Mouse (Mus musculus) myocyte (in vitro differentiated cells): ENCODE results near the gene Tmc6. TPM values are rescaled to one million over a fixed set of nuclear protein-coding genes. Genes with fewer than 3 reads are reported as not detected.

Experiments used
- H3K27me3 ChIP-seq: one replicate; pipeline ENCODE4 v1.6.1; 2011; ENCODE audit not compliant: control insufficient read depth, insufficient read depth, insufficient read length
- H3K36me3 ChIP-seq: one replicate; pipeline ENCODE4 v1.6.1; 2011; ENCODE audit not compliant: control insufficient read depth, insufficient read depth
- H3K4me2 ChIP-seq: one replicate; pipeline ENCODE4 v1.6.1; 2011; ENCODE audit warnings: low read depth, control low read depth
- H3K4me3 ChIP-seq: one replicate; pipeline ENCODE4 v1.5.1; 2011; ENCODE audit warnings: mild to moderate bottlenecking, control low read depth, moderate library complexity
- H3K79me2 ChIP-seq: one replicate; pipeline ENCODE4 v1.6.1; 2011; ENCODE audit not compliant: control insufficient read depth, insufficient read depth
- H3ac ChIP-seq: one replicate; pipeline ENCODE4 v1.6.1; 2011; ENCODE audit not compliant: control insufficient read depth, insufficient read length
- CEBPB ChIP-seq: IDR thresholded peaks from 2 replicates; pipeline ENCODE4 v1.6.1; 2011; ENCODE audit warnings: mild to moderate bottlenecking, moderate library complexity; ENCODE audit not compliant: poor library complexity, insufficient read depth, severe bottlenecking
- E2F4 ChIP-seq: IDR thresholded peaks from one replicate; pipeline ENCODE4 v1.6.1; 2011; ENCODE audit warnings: mild to moderate bottlenecking, control low read depth, moderate library complexity; ENCODE audit not compliant: insufficient read depth
- MAX ChIP-seq: IDR thresholded peaks from one replicate; pipeline ENCODE4 v1.6.1; 2011; ENCODE audit warnings: low read depth, mild to moderate bottlenecking, control low read depth
- MYOD1 ChIP-seq, 3 experiments: IDR thresholded peaks; one replicate each; pipeline ENCODE4 v1.6.1; 2011; ENCODE audit warnings: control low read depth in 2 of 3, low read depth in 2 of 3, mild to moderate bottlenecking in 2 of 3, moderate library complexity in 1 of 3; ENCODE audit not compliant: insufficient read length in 2 of 3, control insufficient read depth in 1 of 3
- MYOG ChIP-seq, 3 experiments: IDR thresholded peaks; one replicate each; pipeline ENCODE4 v1.6.1; 2011; ENCODE audit warnings: control low read depth in 2 of 3, low read depth in 2 of 3, mild to moderate bottlenecking in 2 of 3; ENCODE audit not compliant: insufficient read length in 2 of 3, control insufficient read depth in 1 of 3, insufficient read depth in 1 of 3
- POLR2A ChIP-seq: IDR thresholded peaks from one replicate; pipeline ENCODE4 v1.6.1; 2011; ENCODE audit warnings: low read depth, mild to moderate bottlenecking, control low read depth, moderate library complexity; ENCODE audit not compliant: insufficient read length
- POLR2AphosphoS2 ChIP-seq: IDR thresholded peaks from one replicate; pipeline ENCODE4 v1.6.1; 2011; ENCODE audit warnings: low read depth, control low read depth; ENCODE audit not compliant: insufficient read length
- REST ChIP-seq: IDR thresholded peaks from one replicate; pipeline ENCODE4 v1.6.1; 2011; ENCODE audit warnings: mild to moderate bottlenecking, control low read depth, moderate library complexity; ENCODE audit not compliant: insufficient read depth, insufficient read length
- SRF ChIP-seq: IDR thresholded peaks from one replicate; pipeline ENCODE4 v1.6.1; 2011; ENCODE audit warnings: low read depth; ENCODE audit not compliant: control insufficient read depth, insufficient read length
- TCF12 ChIP-seq: IDR thresholded peaks from one replicate; pipeline ENCODE4 v1.6.1; 2011; ENCODE audit warnings: mild to moderate bottlenecking, control low read depth; ENCODE audit not compliant: poor library complexity, insufficient read depth, severe bottlenecking
- TCF3 ChIP-seq: IDR thresholded peaks from one replicate; pipeline ENCODE4 v1.6.1; 2011; ENCODE audit warnings: low read depth, control low read depth; ENCODE audit not compliant: insufficient read length
- USF1 ChIP-seq: IDR thresholded peaks from one replicate; pipeline ENCODE4 v1.6.1; 2011; ENCODE audit warnings: low read depth, mild to moderate bottlenecking, control low read depth, moderate library complexity
- polyA plus RNA-seq: library from polyadenylated mRNA; unstranded; fragments of >200 nt; fragmentation: generic; extraction: Trizol; gene quantifications from one replicate; pipeline ENCODE4 v1.2.1, GENCODE M21; 2012; ENCODE audit warnings: missing spikeins

Tmc6 gene
- polyA plus RNA-seq, 1 experiment = 51.9 TPM

- Histone ChIP-seq H3K79me2 (no peaks in the 10 kb centered on the region), H3K4me2 (no peak overlapping the region), H3K36me3 (peaks cover 6% of the 10 kb centered on the region), H3ac (no peak overlapping the region), H3K27me3 (no peaks in the 10 kb centered on the region), H3K4me3 (no peak overlapping the region)
- no peak for TF ChIP-seq USF1
- no peak for TF ChIP-seq REST
- TF ChIP-seq MYOD1 (IDR thresholded peaks at IDR 0.05; ENCODE audit: control insufficient read depth in 1 of 3, insufficient read length in 2 of 3, low read depth in 2 of 3) = no peak
- no peak for TF ChIP-seq CEBPB
- no peak for TF ChIP-seq POLR2AphosphoS2
- TF ChIP-seq MAX = no peak
- no peak for TF ChIP-seq POLR2A
- TF ChIP-seq MYOG (IDR thresholded peaks at IDR 0.05; ENCODE audit: control insufficient read depth in 1 of 3, insufficient read depth in 1 of 3, insufficient read length in 2 of 3, low read depth in 2 of 3) = no peak
- TF ChIP-seq TCF12 = no peak
- TF ChIP-seq SRF = no peak
- TF ChIP-seq E2F4 = no peak
- no peak for TF ChIP-seq TCF3
These were observed 26.1 kb downstream of the Tmc6 start for GRCm38 (mm10) chr11:117755891-117756290.

- no peak overlapping the region for H3K4me2 ChIP-seq
These were observed 30.5 kb downstream of the Tmc6 start for GRCm38 (mm10) chr11:117751544-117751943.

GRCm38 (mm10) chr11:117749414-117749813 is 32.6 kb downstream of the Tmc6 start:
- no peaks in the 10 kb centered on the region for H3K79me2 ChIP-seq
- peak in 2 of 3 experiments; percentile 64 to 73 for TF ChIP-seq MYOG (IDR thresholded peaks at IDR 0.05; ENCODE audit: control insufficient read depth in 1 of 3, insufficient read depth in 1 of 3, insufficient read length in 2 of 3, low read depth in 2 of 3)
- TF ChIP-seq MYOD1 (IDR thresholded peaks at IDR 0.05; ENCODE audit: control insufficient read depth in 1 of 3, insufficient read length in 2 of 3, low read depth in 2 of 3) = peak in 2 of 3 experiments; percentile 52 to 93
- no peak for TF ChIP-seq E2F4
- no peak for TF ChIP-seq TCF12
- H3K4me3 ChIP-seq = no peak overlapping the region
- H3K36me3 ChIP-seq = peaks cover 33% of the 10 kb centered on the region
- H3ac ChIP-seq = no peak overlapping the region
- no peaks in the 10 kb centered on the region for H3K27me3 ChIP-seq
- H3K4me2 ChIP-seq = no peak overlapping the region

More at GRCm38 (mm10) chr11:117751544-117751943, 30.5 kb downstream of the Tmc6 start:
- H3K4me3 ChIP-seq = no peak overlapping the region
- H3K79me2 ChIP-seq = no peaks in the 10 kb centered on the region
- H3ac ChIP-seq = no peak overlapping the region
- peaks cover 21% of the 10 kb centered on the region for H3K36me3 ChIP-seq
- no peak for TF ChIP-seq MYOG (IDR thresholded peaks at IDR 0.05; ENCODE audit: control insufficient read depth in 1 of 3, insufficient read depth in 1 of 3, insufficient read length in 2 of 3, low read depth in 2 of 3)
- TF ChIP-seq MYOD1 (IDR thresholded peaks at IDR 0.05; ENCODE audit: control insufficient read depth in 1 of 3, insufficient read length in 2 of 3, low read depth in 2 of 3) = no peak
- TF ChIP-seq TCF12 = no peak
- TF ChIP-seq POLR2AphosphoS2 = no peak
- no peak for TF ChIP-seq USF1
- no peak for TF ChIP-seq POLR2A
- TF ChIP-seq CEBPB = no peak
- no peak for TF ChIP-seq TCF3
- TF ChIP-seq E2F4 = no peak
- H3K27me3 ChIP-seq = no peaks in the 10 kb centered on the region

GRCm38 (mm10) chr11:117748628-117749027 is 33.4 kb downstream of the Tmc6 start:
- Histone ChIP-seq H3K36me3 (peaks cover 33% of the 10 kb centered on the region), H3K27me3 (no peaks in the 10 kb centered on the region), H3K4me2 (no peak overlapping the region), H3K79me2 (no peaks in the 10 kb centered on the region), H3K4me3 (no peak overlapping the region), H3ac (no peak overlapping the region)
- TF ChIP-seq CEBPB = no peak
- peak in 2 of 3 experiments; percentile 69 to 71 for TF ChIP-seq MYOD1 (IDR thresholded peaks at IDR 0.05; ENCODE audit: control insufficient read depth in 1 of 3, insufficient read length in 2 of 3, low read depth in 2 of 3)
- TF ChIP-seq TCF3 = no peak
- peak; percentile 18 to 81 (median 57) for TF ChIP-seq MYOG (IDR thresholded peaks at IDR 0.05; ENCODE audit: control insufficient read depth in 1 of 3, insufficient read depth in 1 of 3, insufficient read length in 2 of 3, low read depth in 2 of 3)
- TF ChIP-seq E2F4 = no peak
- TF ChIP-seq REST = no peak

- no peak overlapping the region for H3ac ChIP-seq
- H3K79me2 ChIP-seq = no peaks in the 10 kb centered on the region
- no peaks in the 10 kb centered on the region for H3K27me3 ChIP-seq
- H3K4me2 ChIP-seq = no peak overlapping the region
- H3K4me3 ChIP-seq = no peak overlapping the region
- peaks cover 33% of the 10 kb centered on the region for H3K36me3 ChIP-seq
- no peak for TF ChIP-seq REST
- no peak for TF ChIP-seq E2F4
- no peak for TF ChIP-seq MYOG (IDR thresholded peaks at IDR 0.05; ENCODE audit: control insufficient read depth in 1 of 3, insufficient read depth in 1 of 3, insufficient read length in 2 of 3, low read depth in 2 of 3)
- no peak for TF ChIP-seq POLR2AphosphoS2
- no peak for TF ChIP-seq TCF12
- no peak for TF ChIP-seq POLR2A
- no peak for TF ChIP-seq TCF3
- TF ChIP-seq USF1 = no peak
These were observed 38.5 kb downstream of the Tmc6 start for GRCm38 (mm10) chr11:117743454-117744030.
